Mouse (Mus musculus) liver, embryonic 14.5 days (tissue): Measurements from ENCODE around the gene Itga2.

ENCODE experiments used
- CTCF ChIP-seq: IDR thresholded peaks from 2 replicates; pipeline ENCODE4 v1.5.1; 2016; ENCODE audit warnings: antibody characterized with exemption, low read depth, control low read depth
- EP300 ChIP-seq: IDR thresholded peaks from 2 replicates; pipeline ENCODE4 v1.6.1; 2016; ENCODE audit warnings: antibody characterized with exemption, low read depth

DNA sequence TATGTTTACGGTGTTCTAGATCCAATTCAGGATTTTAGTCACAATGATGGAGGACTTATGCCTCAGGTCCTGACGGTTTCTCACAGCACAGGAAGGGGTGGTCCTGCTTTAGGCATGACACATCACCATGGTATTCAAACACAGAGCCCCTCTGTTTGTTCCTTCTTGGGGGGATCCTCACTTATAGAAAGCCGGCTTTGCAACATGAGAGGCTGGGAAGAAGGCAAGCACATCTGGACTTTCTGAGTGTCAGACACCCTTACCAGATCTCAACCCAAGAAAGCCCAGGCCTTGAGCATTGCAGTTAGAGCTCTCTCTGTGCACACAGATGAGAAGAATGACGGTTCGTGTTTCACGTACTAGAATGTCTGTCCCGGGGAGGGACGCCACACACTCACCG, 92.8 kb downstream of the Itga2 start:
- TF ChIP-seq CTCF, result no peak
- TF ChIP-seq EP300, result no peak
